Mouse (Mus musculus) lung, postnatal 4 days (tissue): ENCODE measurements around the gene Hspe1.

Experiments used
- DNase-seq, 2 experiments: peaks; one replicate each; pipeline ENCODE4 v3.0.0; 2021

Gene Hspe1

GRCm38 (mm10) chr1:55135846-55136245 lies 47.9 kb downstream of the Hspe1 start:
- DNase-seq = no peak
